Mouse (Mus musculus) megakaryocyte, embryonic 14.5 days (primary cell): ENCODE measurements around the gene Dnaja3. TPM values are rescaled to one million over a fixed set of nuclear protein-coding genes. Genes with fewer than 3 reads are reported as not detected.
A peak's percentile ranks its signal among the peaks of the same experiment; 100 is the strongest.

Experiments
- H3K27me3 ChIP-seq: replicated peaks from 2 replicates; pipeline ENCODE3; 2012; ENCODE audit warnings: inconsistent platforms
- H3K36me3 ChIP-seq: replicated peaks from 2 replicates; pipeline ENCODE3; 2012; ENCODE audit warnings: low read length, inconsistent platforms, mixed read lengths
- H3K4me1 ChIP-seq: 2 replicates; pipeline ENCODE4 v1.6.1; 2012; ENCODE audit warnings: inconsistent platforms
- H3K4me3 ChIP-seq: replicated peaks from 2 replicates; pipeline ENCODE3; 2012; ENCODE audit warnings: moderate library complexity, mild to moderate bottlenecking, inconsistent platforms
- H3K9me3 ChIP-seq: 2 replicates; pipeline ENCODE4 v1.6.1; 2012; ENCODE audit warnings: inconsistent platforms
- FLI1 ChIP-seq: IDR thresholded peaks from 2 replicates; pipeline ENCODE4 v1.6.1; 2012; ENCODE audit warnings: low read length, inconsistent platforms, mixed read lengths
- GATA1 ChIP-seq: IDR thresholded peaks from 3 replicates; pipeline ENCODE4 v1.6.1; 2012; ENCODE audit warnings: mixed read lengths, low read length, inconsistent platforms, borderline replicate concordance
- polyA plus RNA-seq: library from polyadenylated mRNA; stranded (reverse); fragments of >175 nt; gene quantifications from 2 replicates; pipeline ENCODE4 v1.2.3, GENCODE M21; 2012; ENCODE audit warnings: low replicate concordance; ENCODE audit not compliant: insufficient read depth

Dnaja3 gene
- polyA plus RNA-seq, 1 experiment, result 5.3 TPM

GRCm38 (mm10) chr16:4624481-4625110 is 15.2 kb upstream of the Dnaja3 start, which contains the start of gene Pam16:
Gene Pam16 (minus strand): TSS chr16:4624988.
- H3K36me3 ChIP-seq, result peaks cover 61% of the 10 kb centered on the region
- TF ChIP-seq FLI1 (no peak), GATA1 (no peak)
- H3K4me1 ChIP-seq, result peaks cover 63% of the 10 kb centered on the region
- peak within 1 kb of the TSS; percentile 93 for H3K4me3 ChIP-seq
- no peaks in the 10 kb centered on the region for H3K9me3 ChIP-seq
- H3K27me3 ChIP-seq, result no peaks in the 10 kb centered on the region

- peaks cover 50% of the 10 kb centered on the region for H3K4me1 ChIP-seq
- TF ChIP-seq GATA1 (no peak), FLI1 (no peak)
- H3K27me3 ChIP-seq, result no peaks in the 10 kb centered on the region
- H3K4me3 ChIP-seq, result no peak overlapping the region
- no peaks in the 10 kb centered on the region for H3K9me3 ChIP-seq
- peaks cover 68% of the 10 kb centered on the region for H3K36me3 ChIP-seq
Measured at GRCm38 (mm10) chr16:4627105-4627504, 12.7 kb upstream of the Dnaja3 start.

GRCm38 (mm10) chr16:4628898-4629419 is 10.8 kb upstream of the Dnaja3 start:
- Histone ChIP-seq H3K27me3 (no peaks in the 10 kb centered on the region), H3K4me1 (peaks cover 32% of the 10 kb centered on the region), H3K9me3 (no peaks in the 10 kb centered on the region), H3K4me3 (no peak overlapping the region), H3K36me3 (peaks cover 83% of the 10 kb centered on the region)
- no peak for TF ChIP-seq FLI1
- TF ChIP-seq GATA1, result no peak

GRCm38 (mm10) chr16:4629950-4630349 is 9.8 kb upstream of the Dnaja3 start:
- Histone ChIP-seq H3K36me3 (peaks cover 93% of the 10 kb centered on the region), H3K4me1 (peaks cover 29% of the 10 kb centered on the region), H3K9me3 (no peaks in the 10 kb centered on the region), H3K4me3 (no peak overlapping the region), H3K27me3 (no peaks in the 10 kb centered on the region)
- TF ChIP-seq GATA1, result no peak
- no peak for TF ChIP-seq FLI1

GRCm38 (mm10) chr16:4632050-4632449 is 7.7 kb upstream of the Dnaja3 start:
- Histone ChIP-seq H3K36me3 (peaks cover 98% of the 10 kb centered on the region), H3K4me3 (no peak overlapping the region), H3K9me3 (no peaks in the 10 kb centered on the region), H3K4me1 (peaks cover 20% of the 10 kb centered on the region; the same call in 1 of the 2 replicates), H3K27me3 (no peaks in the 10 kb centered on the region)
- TF ChIP-seq GATA1 (no peak), FLI1 (no peak)

GRCm38 (mm10) chr16:4633661-4634060 is 6.1 kb upstream of the Dnaja3 start:
- H3K27me3 ChIP-seq, result peaks cover 3% of the 10 kb centered on the region
- peaks cover 96% of the 10 kb centered on the region for H3K36me3 ChIP-seq
- TF ChIP-seq FLI1 (no peak), GATA1 (no peak)
- peaks cover 17% of the 10 kb centered on the region for H3K4me1 ChIP-seq
- no peak overlapping the region for H3K4me3 ChIP-seq
- H3K9me3 ChIP-seq, result no peaks in the 10 kb centered on the region

- no peak overlapping the region for H3K4me3 ChIP-seq
- no peaks in the 10 kb centered on the region for H3K9me3 ChIP-seq
- peaks cover 95% of the 10 kb centered on the region for H3K36me3 ChIP-seq
- peaks cover 3% of the 10 kb centered on the region for H3K27me3 ChIP-seq
- no peak for TF ChIP-seq GATA1
- no peak for TF ChIP-seq FLI1
- peaks cover 27% of the 10 kb centered on the region for H3K4me1 ChIP-seq
Measured at GRCm38 (mm10) chr16:4634681-4635080, 5.1 kb upstream of the Dnaja3 start.

- no peak overlapping the region for H3K4me3 ChIP-seq
- H3K36me3 ChIP-seq, result peaks cover 94% of the 10 kb centered on the region
- TF ChIP-seq GATA1 (no peak), FLI1 (no peak)
- peaks cover 3% of the 10 kb centered on the region for H3K27me3 ChIP-seq
- H3K9me3 ChIP-seq, result no peaks in the 10 kb centered on the region
- H3K4me1 ChIP-seq, result peaks cover 29% of the 10 kb centered on the region
Measured at GRCm38 (mm10) chr16:4635760-4636159, 4.0 kb upstream of the Dnaja3 start.

- Histone ChIP-seq H3K9me3 (no peaks in the 10 kb centered on the region), H3K4me1 (peaks cover 53% of the 10 kb centered on the region), H3K36me3 (peaks cover 89% of the 10 kb centered on the region), H3K4me3 (no peak overlapping the region), H3K27me3 (peaks cover 5% of the 10 kb centered on the region)
- TF ChIP-seq FLI1 (no peak), GATA1 (no peak)
Measured at GRCm38 (mm10) chr16:4638891-4639390, 848 bp upstream of the Dnaja3 start.

- Histone ChIP-seq H3K4me1 (peaks cover 66% of the 10 kb centered on the region), H3K4me3 (peak overlapping the region; percentile 87), H3K27me3 (peaks cover 6% of the 10 kb centered on the region), H3K36me3 (peaks cover 87% of the 10 kb centered on the region), H3K9me3 (no peaks in the 10 kb centered on the region)
- TF ChIP-seq GATA1 (no peak), FLI1 (no peak)
Measured at GRCm38 (mm10) chr16:4640267-4641005, 647 bp downstream of the Dnaja3 start.
